Mouse (Mus musculus): ENCODE data around the gene Tmem151b. TPM values are rescaled to one million over a fixed set of nuclear protein-coding genes. Genes with fewer than 3 reads are reported as not detected.
A peak's percentile ranks its signal among the peaks of the same experiment; 100 is the strongest.

Gene Tmem151b
- polyA plus RNA-seq, 1 experiment from 2014 or later, result 0.47 TPM

DNA sequence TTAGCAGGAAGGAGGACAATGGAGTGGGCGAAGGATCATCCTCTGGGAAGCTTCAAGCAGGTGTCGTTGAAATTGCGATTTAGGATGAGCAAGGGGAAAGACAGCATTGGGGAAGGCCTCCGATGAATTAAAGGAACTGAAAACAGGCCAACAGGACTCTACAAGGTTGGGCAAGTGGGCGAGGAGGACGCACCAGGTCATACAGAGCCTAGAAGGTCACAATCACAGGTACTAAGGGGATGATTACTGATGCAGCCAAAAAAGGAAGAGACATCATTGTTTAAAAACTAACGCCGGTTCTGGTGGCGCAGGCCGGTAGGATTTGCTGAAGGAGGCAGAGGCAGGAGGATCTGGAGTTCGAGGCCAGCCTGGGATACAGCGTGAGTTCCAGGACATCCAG is 13.7 kb upstream of the Tmem151b start:
- Histone ChIP-seq H3K9me3 (ENCODE audit: control insufficient read depth, low read length) (no peaks in the 10 kb centered on the region), H3K27ac (replicated peaks in 1 of 2; ENCODE audit: control insufficient read depth in 1 of 2, insufficient read depth in 1 of 2, low read depth in 2 of 2, low read length in 2 of 2) (no peak overlapping the region), H3K36me3 (ENCODE audit: control insufficient read depth, insufficient read depth, low read length) (peaks cover 34% of the 10 kb centered on the region), H3K9ac (ENCODE audit: low read length) (no peak overlapping the region), H3K4me2 (ENCODE audit: low read length) (peak overlapping the region; percentile 89), H3K4me1 (ENCODE audit: control insufficient read depth in 2 of 2, insufficient read depth in 2 of 2, low read length in 2 of 2) (peaks cover 10 to 12% of the 10 kb centered on the region in 2 experiments; a peak in 3 of 4 replicates), H3K4me3 (ENCODE audit: control insufficient read depth in 1 of 2, insufficient read depth in 1 of 2, low read depth in 1 of 2, low read length in 2 of 2) (no peak overlapping the region), H3K27me3 (ENCODE audit: control insufficient read depth, insufficient read depth, low read length) (no peaks in the 10 kb centered on the region)
- WGBS, result 69% methylated on average over 12 of the region's 12 CpGs
- ATAC-seq (ENCODE audit: insufficient number of reproducible peaks, insufficient read depth, low FRiP score, low read depth), result no peak

GRCm38 (mm10) chr17:45559732-45560525 is 10.5 kb upstream of the Tmem151b start:
- Histone ChIP-seq H3K9me3 (ENCODE audit: control insufficient read depth, low read length) (no peaks in the 10 kb centered on the region), H3K4me2 (ENCODE audit: low read length) (no peak overlapping the region), H3K27ac (replicated peaks in 1 of 2; ENCODE audit: control insufficient read depth in 1 of 2, insufficient read depth in 1 of 2, low read depth in 2 of 2, low read length in 2 of 2) (no peak overlapping the region), H3K36me3 (ENCODE audit: control insufficient read depth, insufficient read depth, low read length) (0 out of 2 replicates have a peak, but pooled peaks cover 1% of the 10 kb centered on the region), H3K4me1 (ENCODE audit: control insufficient read depth in 2 of 2, insufficient read depth in 2 of 2, low read length in 2 of 2) (peaks cover 8 to 13% of the 10 kb centered on the region in 2 experiments; a peak in 3 of 4 replicates), H3K27me3 (ENCODE audit: control insufficient read depth, insufficient read depth, low read length) (peaks cover 9% of the 10 kb centered on the region; the same call in 1 of the 2 replicates), H3K9ac (ENCODE audit: low read length) (no peak overlapping the region), H3K4me3 (ENCODE audit: control insufficient read depth in 1 of 2, insufficient read depth in 1 of 2, low read depth in 1 of 2, low read length in 2 of 2) (no peak overlapping the region)
- WGBS, result 80% methylated on average over 15 of the region's 15 CpGs
- no peak for ATAC-seq (ENCODE audit: insufficient number of reproducible peaks, insufficient read depth, low FRiP score, low read depth)

GRCm38 (mm10) chr17:45557998-45558862 is 8.8 kb upstream of the Tmem151b start:
- Histone ChIP-seq H3K4me1 (ENCODE audit: control insufficient read depth in 2 of 2, insufficient read depth in 2 of 2, low read length in 2 of 2) (peaks cover 3 to 8% of the 10 kb centered on the region in 2 experiments; a peak in 3 of 4 replicates), H3K27me3 (ENCODE audit: control insufficient read depth, insufficient read depth, low read length) (peaks cover 15% of the 10 kb centered on the region; the same call in 1 of the 2 replicates), H3K4me2 (ENCODE audit: low read length) (no peak overlapping the region), H3K9ac (ENCODE audit: low read length) (0 out of 2 replicates have a peak overlapping the region, but pooled peaks have one; percentile 12), H3K4me3 (ENCODE audit: control insufficient read depth in 1 of 2, insufficient read depth in 1 of 2, low read depth in 1 of 2, low read length in 2 of 2) (no peak overlapping the region), H3K36me3 (ENCODE audit: control insufficient read depth, insufficient read depth, low read length) (no peaks in the 10 kb centered on the region), H3K9me3 (ENCODE audit: control insufficient read depth, low read length) (no peaks in the 10 kb centered on the region), H3K27ac (replicated peaks in 1 of 2; ENCODE audit: control insufficient read depth in 1 of 2, insufficient read depth in 1 of 2, low read depth in 2 of 2, low read length in 2 of 2) (no peak overlapping the region)
- no peak for ATAC-seq (ENCODE audit: insufficient number of reproducible peaks, insufficient read depth, low FRiP score, low read depth)
- WGBS, result 68% methylated on average over 16 of the region's 16 CpGs

- H3K9me3 ChIP-seq (ENCODE audit: control insufficient read depth, low read length), result no peaks in the 10 kb centered on the region
- H3K27ac ChIP-seq (replicated peaks in 1 of 2; ENCODE audit: control insufficient read depth in 1 of 2, insufficient read depth in 1 of 2, low read depth in 2 of 2, low read length in 2 of 2), result no peak overlapping the region
- ATAC-seq (ENCODE audit: insufficient number of reproducible peaks, insufficient read depth, low FRiP score, low read depth), result no peak
- WGBS, result 69% methylated on average over 5 of the region's 7 CpGs
- H3K4me1 ChIP-seq (ENCODE audit: control insufficient read depth in 2 of 2, insufficient read depth in 2 of 2, low read length in 2 of 2), result peaks cover 3 to 8% of the 10 kb centered on the region in 2 experiments; a peak in 3 of 4 replicates
- no peak overlapping the region for H3K4me3 ChIP-seq (ENCODE audit: control insufficient read depth in 1 of 2, insufficient read depth in 1 of 2, low read depth in 1 of 2, low read length in 2 of 2)
- no peaks in the 10 kb centered on the region for H3K36me3 ChIP-seq (ENCODE audit: control insufficient read depth, insufficient read depth, low read length)
- H3K27me3 ChIP-seq (ENCODE audit: control insufficient read depth, insufficient read depth, low read length), result peaks cover 20% of the 10 kb centered on the region; the same call in 1 of the 2 replicates
- no peak overlapping the region; the same call in 1 of the 2 replicates for H3K9ac ChIP-seq (ENCODE audit: low read length)
- H3K4me2 ChIP-seq (ENCODE audit: low read length), result peak overlapping the region; percentile 98
Observed at GRCm38 (mm10) chr17:45557246-45557824, 7.9 kb upstream of the Tmem151b start.

DNA sequence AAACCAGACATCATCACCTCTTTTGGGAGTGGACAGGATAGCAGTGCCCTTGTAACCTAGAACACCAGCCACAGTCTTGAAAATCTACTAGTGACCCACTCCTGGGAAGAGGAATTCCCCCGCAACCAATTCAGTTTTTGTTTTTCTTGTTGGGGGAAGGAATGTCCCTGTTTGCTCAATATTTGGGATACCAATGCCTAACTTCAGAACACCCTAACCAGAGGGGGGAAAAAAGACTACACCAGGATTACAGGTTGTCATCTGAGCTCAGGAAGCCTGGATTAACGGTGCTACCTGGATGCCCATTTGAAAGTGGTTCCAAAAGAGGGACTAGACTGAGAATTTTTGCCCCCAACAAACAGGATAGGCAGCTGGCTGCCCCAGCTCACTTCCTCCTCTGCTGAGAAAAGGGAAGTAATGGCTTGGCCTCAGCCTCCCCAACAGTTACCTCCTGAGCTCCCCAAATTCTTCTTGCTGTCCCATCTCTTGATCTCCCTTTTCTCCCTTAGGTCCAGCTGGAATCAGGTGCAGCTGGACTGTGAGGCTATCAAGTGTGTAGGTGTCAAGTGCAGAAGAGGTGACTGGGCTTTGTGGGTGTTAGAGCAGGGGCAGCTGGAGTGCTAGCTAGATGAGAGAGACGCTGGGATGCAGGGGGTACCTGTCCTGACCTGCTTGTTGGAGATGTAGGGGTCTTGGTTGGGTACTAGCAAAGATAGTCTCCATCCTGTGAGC is 7.2 kb upstream of the Tmem151b start:
- H3K9ac ChIP-seq (ENCODE audit: low read length), result peak overlapping the region; percentile 79; the same call in 1 of the 2 replicates
- peaks cover 6 to 11% of the 10 kb centered on the region in 2 experiments for H3K4me1 ChIP-seq (ENCODE audit: control insufficient read depth in 2 of 2, insufficient read depth in 2 of 2, low read length in 2 of 2)
- no peaks in the 10 kb centered on the region for H3K36me3 ChIP-seq (ENCODE audit: control insufficient read depth, insufficient read depth, low read length)
- peaks cover 20% of the 10 kb centered on the region; the same call in 1 of the 2 replicates for H3K27me3 ChIP-seq (ENCODE audit: control insufficient read depth, insufficient read depth, low read length)
- 64% methylated on average over 3 of the region's 3 CpGs for whole genome bisulfite sequencing
- ATAC-seq (ENCODE audit: insufficient number of reproducible peaks, insufficient read depth, low FRiP score, low read depth), result no peak
- no peaks in the 10 kb centered on the region for H3K9me3 ChIP-seq (ENCODE audit: control insufficient read depth, low read length)
- peak overlapping the region; percentile 98 for H3K4me2 ChIP-seq (ENCODE audit: low read length)
- no peak overlapping the region for H3K27ac ChIP-seq (replicated peaks in 1 of 2; ENCODE audit: control insufficient read depth in 1 of 2, insufficient read depth in 1 of 2, low read depth in 2 of 2, low read length in 2 of 2)
- H3K4me3 ChIP-seq (ENCODE audit: control insufficient read depth in 1 of 2, insufficient read depth in 1 of 2, low read depth in 1 of 2, low read length in 2 of 2), result peak overlapping the region; percentile 66 to 69; a peak in 3 of 4 replicates

GRCm38 (mm10) chr17:45556107-45556489 is 6.6 kb upstream of the Tmem151b start:
- Histone ChIP-seq H3K4me1 (ENCODE audit: control insufficient read depth in 2 of 2, insufficient read depth in 2 of 2, low read length in 2 of 2) (peaks cover 6 to 11% of the 10 kb centered on the region in 2 experiments), H3K4me2 (ENCODE audit: low read length) (peak overlapping the region; percentile 98), H3K27ac (replicated peaks in 1 of 2; ENCODE audit: control insufficient read depth in 1 of 2, insufficient read depth in 1 of 2, low read depth in 2 of 2, low read length in 2 of 2) (no peak overlapping the region), H3K27me3 (ENCODE audit: control insufficient read depth, insufficient read depth, low read length) (peaks cover 22% of the 10 kb centered on the region), H3K36me3 (ENCODE audit: control insufficient read depth, insufficient read depth, low read length) (no peaks in the 10 kb centered on the region), H3K9me3 (ENCODE audit: control insufficient read depth, low read length) (no peaks in the 10 kb centered on the region), H3K4me3 (ENCODE audit: control insufficient read depth in 1 of 2, insufficient read depth in 1 of 2, low read depth in 1 of 2, low read length in 2 of 2) (peak overlapping the region; percentile 66 to 69), H3K9ac (ENCODE audit: low read length) (peak overlapping the region; percentile 79)
- no peak for ATAC-seq (ENCODE audit: insufficient number of reproducible peaks, insufficient read depth, low FRiP score, low read depth)
- WGBS, result 3% methylated on average over 14 of the region's 14 CpGs

All from heart, embryonic 14.5 days (tissue).